Mouse (Mus musculus) splenic B cell, adult 2 months (primary cell): ENCODE data around the gene Osbpl10.

ENCODE experiments used
- DNase-seq: peaks from one replicate; pipeline ENCODE4 v3.0.0-alpha.2; 2011; ENCODE audit warnings: low read depth, low spot score
- H3K27me3 ChIP-seq: 2 replicates; pipeline ENCODE4 v1.6.1; 2012; ENCODE audit warnings: mild to moderate bottlenecking, low read length, moderate library complexity, mixed read lengths; ENCODE audit not compliant: control insufficient read depth, poor library complexity, insufficient read depth, severe bottlenecking
- H3K36me3 ChIP-seq: 2 replicates; pipeline ENCODE4 v1.6.1; 2012; ENCODE audit warnings: mild to moderate bottlenecking, low read length, moderate library complexity, mixed read lengths; ENCODE audit not compliant: control insufficient read depth, poor library complexity, insufficient read depth, severe bottlenecking

The Osbpl10 gene

GRCm38 (mm10) chr9:115032786-115033185 lies 54.4 kb downstream of the Osbpl10 start:
- DNase-seq = no peak
- Histone ChIP-seq H3K27me3 (no peaks in the 10 kb centered on the region), H3K36me3 (no peaks in the 10 kb centered on the region)

DNA sequence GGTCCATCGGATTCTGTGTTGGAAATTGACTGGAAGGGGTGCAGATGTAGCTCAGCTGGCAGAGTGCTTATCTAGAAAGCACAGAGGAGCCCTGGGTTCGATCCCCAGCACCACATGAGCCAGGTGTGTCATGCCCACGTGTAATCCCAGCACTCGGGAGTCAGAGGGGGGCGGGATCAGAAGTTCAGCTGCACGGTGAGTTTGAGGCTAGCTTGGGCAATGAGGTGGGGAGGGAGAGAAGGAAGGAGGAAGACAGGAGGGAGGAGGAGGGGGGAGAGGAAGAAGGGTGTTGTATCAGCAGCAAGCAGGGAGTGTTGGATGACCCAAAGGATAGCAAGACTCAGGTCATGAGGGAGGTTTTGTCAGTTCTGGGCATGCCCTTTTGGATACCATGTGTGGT lies 55.9 kb downstream of the Osbpl10 start:
- Histone ChIP-seq H3K27me3 (no peaks in the 10 kb centered on the region), H3K36me3 (no peaks in the 10 kb centered on the region)
- no peak for DNase-seq

- Histone ChIP-seq H3K36me3 (no peaks in the 10 kb centered on the region), H3K27me3 (no peaks in the 10 kb centered on the region)
- no peak for DNase-seq
Measured at GRCm38 (mm10) chr9:115034788-115035187, 56.4 kb downstream of the Osbpl10 start.

DNA sequence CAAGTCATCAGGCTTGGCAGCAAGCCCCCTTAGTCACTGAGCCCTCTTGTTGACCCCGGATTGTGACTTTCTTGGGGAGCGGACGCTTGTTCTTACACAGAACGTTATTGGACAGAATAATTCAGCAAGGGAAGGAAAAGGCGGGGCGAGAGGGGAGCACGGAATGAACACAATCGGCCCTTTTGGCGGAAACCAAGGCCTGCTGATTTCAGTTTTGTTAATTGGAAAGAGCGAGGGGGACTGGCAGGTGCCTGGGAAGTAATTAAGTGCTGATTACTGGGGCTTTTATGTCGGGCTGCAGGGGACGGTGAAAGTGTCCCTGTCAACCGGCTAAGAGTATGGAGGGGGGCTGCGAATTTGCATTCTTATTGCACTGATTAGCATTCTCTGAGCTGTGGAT lies 59.8 kb downstream of the Osbpl10 start:
- H3K36me3 ChIP-seq = no peaks in the 10 kb centered on the region
- H3K27me3 ChIP-seq = no peaks in the 10 kb centered on the region
- no peak for DNase-seq

DNA sequence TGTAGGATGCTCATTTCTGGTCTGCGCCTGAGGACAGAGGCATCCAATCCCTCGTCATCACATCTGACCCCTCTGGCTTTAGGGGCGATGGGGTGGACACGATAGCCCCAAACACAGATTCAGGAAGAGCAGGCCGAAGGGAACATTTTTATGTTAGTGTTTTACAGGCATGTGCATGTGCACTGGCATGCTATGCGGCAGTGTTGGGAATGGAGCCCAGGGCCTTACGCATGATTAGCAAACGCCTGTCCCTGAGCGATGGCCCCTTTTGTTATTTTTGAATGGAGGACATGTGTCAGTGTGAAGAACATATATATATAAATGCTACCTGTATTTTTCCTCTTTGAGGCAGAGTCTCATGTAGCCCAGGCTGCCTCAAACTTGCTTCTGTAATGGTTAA lies 60.3 kb downstream of the Osbpl10 start:
- no peak for DNase-seq
- H3K36me3 ChIP-seq = no peaks in the 10 kb centered on the region
- no peaks in the 10 kb centered on the region for H3K27me3 ChIP-seq

GRCm38 (mm10) chr9:115039245-115039644 lies 60.9 kb downstream of the Osbpl10 start:
- no peaks in the 10 kb centered on the region for H3K27me3 ChIP-seq
- H3K36me3 ChIP-seq = no peaks in the 10 kb centered on the region
- DNase-seq = no peak

DNA sequence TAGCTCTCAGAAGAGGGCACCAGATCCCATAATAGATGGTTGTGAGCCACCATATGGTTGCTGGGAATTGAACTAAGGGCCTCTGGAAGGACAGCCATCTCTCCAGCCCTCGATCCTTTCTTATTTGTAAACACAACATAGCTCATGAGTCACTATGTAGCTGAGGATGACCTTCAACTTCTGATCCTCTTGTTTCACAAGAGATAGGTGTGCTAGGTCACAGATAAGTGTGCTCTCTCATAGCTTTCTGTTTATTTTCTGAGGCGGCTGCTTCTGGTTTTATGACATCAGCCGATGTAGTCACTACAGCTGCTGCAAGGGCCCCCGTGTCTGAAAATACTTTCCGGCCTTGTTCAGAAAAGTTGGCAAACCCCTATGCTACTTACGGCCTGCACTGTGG lies 64.2 kb downstream of the Osbpl10 start:
- no peak for DNase-seq
- no peaks in the 10 kb centered on the region for H3K36me3 ChIP-seq
- no peaks in the 10 kb centered on the region for H3K27me3 ChIP-seq

- H3K27me3 ChIP-seq = no peaks in the 10 kb centered on the region
- DNase-seq = no peak
- no peaks in the 10 kb centered on the region for H3K36me3 ChIP-seq
Measured at GRCm38 (mm10) chr9:115042971-115043706, 64.8 kb downstream of the Osbpl10 start.

DNA sequence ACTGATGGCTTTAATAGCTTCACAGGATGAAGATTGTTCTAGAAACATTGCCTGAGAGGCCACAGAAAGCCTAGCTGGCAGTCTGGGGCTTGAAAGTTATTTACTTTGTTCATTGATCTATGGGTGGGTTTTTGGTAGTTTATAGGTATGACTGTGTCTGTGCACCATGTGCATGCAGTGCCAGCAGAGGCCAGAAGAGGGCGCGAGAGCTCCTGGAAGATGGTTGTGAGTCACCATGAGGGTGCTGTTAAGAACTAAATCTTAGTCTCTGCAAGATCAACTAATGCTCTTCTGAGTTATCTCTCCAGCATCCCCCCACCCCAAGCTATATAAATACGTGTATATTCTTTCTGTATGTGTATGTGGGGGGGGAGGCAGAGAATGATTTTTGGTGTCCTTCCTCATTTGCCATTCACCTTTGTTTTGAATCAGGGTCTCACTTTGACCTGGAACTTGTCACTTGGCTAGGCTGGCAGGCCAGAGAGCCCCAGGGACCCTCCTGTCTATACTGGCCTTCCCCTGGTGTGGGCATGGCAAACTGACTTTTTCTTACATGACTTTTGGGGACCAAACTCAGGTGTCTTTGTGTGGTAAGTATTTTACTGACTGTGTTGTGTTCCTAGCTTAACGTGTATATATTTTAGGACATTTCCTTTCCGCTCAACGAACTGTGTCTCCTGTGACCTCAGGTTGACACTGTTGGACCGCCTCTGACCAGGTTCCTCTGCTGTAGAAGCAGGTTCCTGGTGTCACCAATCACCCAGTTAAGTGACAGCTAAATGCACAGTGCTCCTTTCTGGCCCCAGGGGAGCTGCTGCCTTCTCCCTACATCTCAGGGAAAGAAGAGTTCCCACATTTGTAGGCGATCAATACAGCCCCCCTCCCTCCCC lies 65.8 kb downstream of the Osbpl10 start:
- Histone ChIP-seq H3K27me3 (no peaks in the 10 kb centered on the region), H3K36me3 (no peaks in the 10 kb centered on the region)
- peak; percentile 81 for DNase-seq

DNA sequence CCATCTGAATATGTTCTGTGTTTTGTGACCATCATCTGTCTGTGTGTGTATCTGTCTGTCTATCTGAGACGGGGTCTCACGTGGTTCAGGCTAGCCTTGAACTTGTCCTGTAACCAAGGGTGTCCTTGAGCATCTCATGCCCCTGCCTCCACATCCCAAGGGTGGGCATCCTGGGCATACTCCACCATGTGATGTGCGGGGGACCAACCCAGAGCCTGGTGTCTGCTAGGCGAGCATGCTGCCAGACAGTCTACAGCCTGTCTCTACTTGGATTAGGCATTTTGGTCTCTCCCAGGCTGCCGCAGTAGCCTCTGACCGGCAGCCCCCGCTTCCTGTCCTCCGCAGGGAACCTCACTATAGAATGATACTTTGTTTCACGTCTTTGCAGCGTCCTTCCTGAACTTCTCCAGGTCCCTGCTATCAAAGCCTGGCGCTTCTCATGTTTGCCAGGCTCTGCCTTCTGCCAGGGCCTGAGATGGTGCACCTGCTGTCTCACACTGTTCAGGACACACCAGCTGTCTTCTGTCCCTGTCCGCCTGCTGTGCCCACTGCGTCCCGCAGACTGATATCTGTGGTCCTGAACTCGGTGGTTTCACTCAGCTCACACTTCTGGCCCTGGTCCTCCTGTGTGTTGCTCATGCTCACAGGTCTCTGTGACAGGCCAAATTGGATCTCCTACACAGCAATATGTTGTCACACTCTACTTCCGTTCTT lies 66.9 kb downstream of the Osbpl10 start:
- no peaks in the 10 kb centered on the region for H3K27me3 ChIP-seq
- no peak for DNase-seq
- H3K36me3 ChIP-seq = no peaks in the 10 kb centered on the region

DNA sequence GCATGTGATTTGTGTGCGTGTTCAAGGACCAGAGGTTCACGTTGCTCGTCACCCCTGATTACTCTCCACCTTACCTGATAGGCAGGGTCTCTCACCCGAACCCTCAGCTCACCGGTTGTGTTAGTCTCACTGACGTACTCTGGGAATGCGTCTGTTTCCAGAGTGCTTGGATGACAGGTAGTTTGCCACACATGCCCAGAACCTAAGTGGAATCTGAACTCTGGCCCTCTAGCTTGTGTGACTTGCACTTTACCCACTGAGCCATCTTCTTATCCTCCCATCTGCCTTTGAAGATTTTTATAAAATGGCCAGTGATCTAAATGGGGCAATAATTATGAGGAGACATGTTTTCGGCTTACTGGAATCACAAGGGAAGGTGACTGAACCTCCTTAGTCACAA lies 68.3 kb downstream of the Osbpl10 start:
- no peak for DNase-seq
- no peaks in the 10 kb centered on the region for H3K27me3 ChIP-seq
- H3K36me3 ChIP-seq = no peaks in the 10 kb centered on the region

GRCm38 (mm10) chr9:115048340-115048739 lies 70.0 kb downstream of the Osbpl10 start:
- no peaks in the 10 kb centered on the region for H3K36me3 ChIP-seq
- H3K27me3 ChIP-seq = no peaks in the 10 kb centered on the region
- DNase-seq = no peak

DNA sequence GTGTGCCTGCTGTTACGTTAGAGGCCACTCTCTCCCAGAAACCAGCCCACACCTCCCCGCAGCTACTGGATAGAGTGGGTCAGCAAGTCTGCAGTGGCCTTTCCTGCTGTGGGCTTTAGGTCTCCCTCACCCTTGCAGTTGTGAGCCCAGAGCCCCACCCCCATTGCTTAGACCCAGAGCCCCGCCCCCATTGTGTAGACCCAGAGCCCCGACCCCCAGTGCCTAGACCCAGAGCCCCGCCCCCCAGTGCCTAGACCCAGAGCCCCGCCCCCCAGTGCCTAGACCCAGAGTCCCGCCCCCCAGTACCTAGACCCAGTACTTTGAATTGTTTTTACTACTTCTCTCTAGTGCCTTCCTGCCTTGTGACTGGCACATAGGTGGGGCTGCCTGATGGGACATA lies 70.5 kb downstream of the Osbpl10 start:
- Histone ChIP-seq H3K36me3 (no peaks in the 10 kb centered on the region), H3K27me3 (no peaks in the 10 kb centered on the region)
- DNase-seq = no peak

DNA sequence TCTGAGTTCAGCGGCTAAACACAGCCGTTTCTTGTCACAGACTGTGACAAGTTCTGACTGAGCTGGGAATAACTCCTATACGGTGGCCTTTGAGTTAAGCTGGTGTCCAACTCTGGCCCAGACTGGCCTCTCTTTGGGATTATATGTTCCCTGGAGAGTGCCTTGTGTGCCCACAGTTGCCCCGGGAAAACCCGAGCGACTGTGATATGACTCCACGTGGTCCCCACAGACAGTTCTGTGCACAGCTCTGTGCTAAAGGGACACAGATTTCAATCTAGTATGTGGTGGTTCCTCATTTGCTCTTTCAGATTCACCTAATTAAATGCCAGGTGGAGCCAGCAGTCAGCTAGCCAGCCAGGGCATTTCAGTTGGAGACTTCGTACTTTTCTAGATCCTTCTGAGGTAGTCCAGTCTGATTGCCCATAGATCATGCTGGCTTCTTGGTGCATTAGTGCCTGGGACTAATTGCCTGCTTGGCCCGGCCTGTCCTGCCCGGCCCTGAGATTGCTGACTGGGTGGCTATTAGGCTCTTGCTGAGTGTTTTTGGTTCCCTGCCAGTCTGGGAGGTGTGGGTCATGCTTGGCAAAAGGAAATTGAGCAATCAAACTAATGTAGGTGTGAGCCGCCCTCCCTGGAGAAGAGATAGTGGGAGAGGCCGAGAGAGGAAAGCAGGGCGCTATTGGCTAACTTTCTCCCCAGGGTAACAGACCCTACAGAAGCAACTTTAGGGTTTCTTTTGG lies 71.8 kb downstream of the Osbpl10 start:
- DNase-seq = peak; percentile 27
- Histone ChIP-seq H3K27me3 (no peaks in the 10 kb centered on the region), H3K36me3 (no peaks in the 10 kb centered on the region)
